Mouse (Mus musculus) bone marrow, adult 2 months (tissue): ENCODE data around the gene Ctsa.

Experiments used
- CTCF ChIP-seq: fragments of 200-500 bp; IDR thresholded peaks from 2 replicates; pipeline ENCODE4 v1.5.1; 2011; ENCODE audit warnings: low read length, control low read depth; ENCODE audit not compliant: control insufficient read depth, insufficient read depth
- POLR2A ChIP-seq: fragments of 200-500 bp; IDR thresholded peaks from 2 replicates; pipeline ENCODE4 v1.6.1; 2011; ENCODE audit warnings: low read depth, mild to moderate bottlenecking, control low read depth, low read length, borderline replicate concordance; ENCODE audit not compliant: control insufficient read depth

- TF ChIP-seq POLR2A (no peak), CTCF (no peak)
Observed at GRCm38 (mm10) chr2:164806614-164807013, 26.1 kb upstream of the Ctsa start.
